Mouse (Mus musculus) brown adipose tissue, adult 24 weeks (tissue): ENCODE data around the gene Inca1. TPM values are rescaled to one million over a fixed set of nuclear protein-coding genes. Genes with fewer than 3 reads are reported as not detected.

Experiments used
- H3K27ac ChIP-seq: fragments of 200-500 bp; replicated peaks from 2 replicates; pipeline ENCODE4 v1.5.1; 2012; ENCODE audit warnings: low read depth, mild to moderate bottlenecking, low read length
- H3K4me1 ChIP-seq: fragments of 200-500 bp; 2 replicates; pipeline ENCODE4 v1.6.1; 2012; ENCODE audit warnings: low read length, mixed read lengths; ENCODE audit not compliant: control insufficient read depth, insufficient read depth, insufficient read length
- H3K4me3 ChIP-seq: fragments of 200-500 bp; 2 replicates; pipeline ENCODE4 v1.5.1; 2012; ENCODE audit warnings: low read depth, mild to moderate bottlenecking, low read length, moderate library complexity; ENCODE audit not compliant: insufficient read depth
- polyA plus RNA-seq: library from polyadenylated mRNA; stranded (reverse); fragments of >200 nt; gene quantifications from 2 replicates; pipeline ENCODE4 v1.2.4, GENCODE M21; 2012; ENCODE audit not compliant: missing spikeins, insufficient read depth, insufficient read length

Gene Inca1
- polyA plus RNA-seq, 1 experiment: 24.0 TPM

DNA sequence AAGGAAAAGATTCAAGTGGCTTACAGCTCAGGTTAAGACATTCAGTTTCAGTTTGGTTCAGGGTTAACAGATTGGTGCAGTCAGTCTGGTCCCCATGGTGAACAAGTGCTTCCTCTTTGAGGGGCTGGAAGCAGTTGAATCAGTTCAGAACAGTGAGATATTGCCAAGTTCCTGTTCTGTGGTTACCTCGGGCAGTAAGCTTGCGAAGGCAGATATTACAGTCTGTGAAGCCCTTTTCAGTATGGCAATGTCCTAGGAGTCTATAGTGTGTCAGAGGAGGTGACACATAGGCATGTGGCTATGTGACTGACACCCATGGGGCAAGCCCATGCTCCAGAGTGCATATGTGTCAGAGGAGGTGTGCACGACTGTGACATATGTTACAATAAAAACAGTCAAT lies 20.6 kb upstream of the Inca1 start:
- Histone ChIP-seq H3K4me1 (peaks cover 2% of the 10 kb centered on the region; the same call in 1 of the 2 replicates), H3K27ac (peak overlapping the region; percentile 22; the same call in 1 of the 2 replicates)

GRCm38 (mm10) chr11:70718481-70718880 lies 18.5 kb upstream of the Inca1 start:
- no peak overlapping the region for H3K27ac ChIP-seq
- no peak overlapping the region for H3K4me3 ChIP-seq
- peaks cover 2% of the 10 kb centered on the region; the same call in 1 of the 2 replicates for H3K4me1 ChIP-seq

More for the DNA sequence above, 20.6 kb upstream of the Inca1 start:
- no peak overlapping the region for H3K4me3 ChIP-seq

- no peak overlapping the region for H3K27ac ChIP-seq
- peaks cover 2% of the 10 kb centered on the region; the same call in 1 of the 2 replicates for H3K4me1 ChIP-seq
- no peak overlapping the region for H3K4me3 ChIP-seq
Observed at GRCm38 (mm10) chr11:70715832-70716231, 15.9 kb upstream of the Inca1 start.

GRCm38 (mm10) chr11:70713222-70713621 lies 13.3 kb upstream of the Inca1 start:
- peaks cover 2% of the 10 kb centered on the region; the same call in 1 of the 2 replicates for H3K4me1 ChIP-seq
- no peak overlapping the region for H3K4me3 ChIP-seq
- no peak overlapping the region for H3K27ac ChIP-seq

DNA sequence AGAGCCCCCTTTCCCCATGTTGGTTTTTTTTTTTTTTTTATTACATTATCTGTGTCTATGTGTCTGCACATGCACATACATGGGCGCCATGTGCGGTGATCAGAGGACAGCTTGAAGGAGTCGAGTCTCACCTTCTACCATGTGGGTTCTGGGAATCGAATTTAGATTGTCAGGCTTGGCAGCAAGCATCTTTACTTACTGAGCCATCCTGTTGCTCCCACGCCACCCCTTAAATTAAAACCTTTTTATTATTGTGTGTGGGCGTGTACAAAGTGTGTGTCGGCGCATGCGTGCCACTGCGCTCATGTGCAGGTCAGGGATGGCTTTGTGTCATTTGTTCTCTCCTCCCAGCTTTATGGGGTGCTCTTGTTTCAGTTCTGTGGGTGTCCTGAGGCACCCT lies 11.1 kb upstream of the Inca1 start:
- Histone ChIP-seq H3K4me3 (no peak overlapping the region), H3K27ac (no peak overlapping the region), H3K4me1 (peaks cover under 1% of the 10 kb centered on the region; the same call in 1 of the 2 replicates)

DNA sequence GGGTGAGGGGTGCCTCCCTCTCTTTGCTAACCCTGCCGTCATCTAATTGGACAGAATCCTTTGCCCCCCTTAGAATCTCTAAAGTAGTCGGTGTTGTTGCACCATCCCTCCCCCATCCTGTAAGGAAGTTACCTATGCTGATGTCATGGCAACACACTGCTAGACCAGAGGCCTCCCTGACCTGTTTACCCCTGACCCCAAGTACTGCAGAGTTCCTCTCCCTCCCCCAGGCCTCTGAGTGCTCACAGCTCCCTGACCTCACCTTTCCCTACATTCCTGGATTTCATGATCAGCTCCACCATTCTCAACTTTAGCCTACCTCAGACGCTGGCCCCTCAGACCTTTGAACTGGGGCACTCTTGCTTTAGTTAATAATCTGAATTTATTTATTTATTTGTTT lies 6.2 kb upstream of the Inca1 start:
- H3K27ac ChIP-seq: no peak overlapping the region
- peaks cover 11% of the 10 kb centered on the region for H3K4me1 ChIP-seq
- H3K4me3 ChIP-seq: no peak overlapping the region

- peak overlapping the region; percentile 75 for H3K4me3 ChIP-seq
- peak overlapping the region; percentile 93 for H3K27ac ChIP-seq
- H3K4me1 ChIP-seq: peaks cover 11% of the 10 kb centered on the region
Observed at GRCm38 (mm10) chr11:70702781-70703180, 2.8 kb upstream of the Inca1 start.

DNA sequence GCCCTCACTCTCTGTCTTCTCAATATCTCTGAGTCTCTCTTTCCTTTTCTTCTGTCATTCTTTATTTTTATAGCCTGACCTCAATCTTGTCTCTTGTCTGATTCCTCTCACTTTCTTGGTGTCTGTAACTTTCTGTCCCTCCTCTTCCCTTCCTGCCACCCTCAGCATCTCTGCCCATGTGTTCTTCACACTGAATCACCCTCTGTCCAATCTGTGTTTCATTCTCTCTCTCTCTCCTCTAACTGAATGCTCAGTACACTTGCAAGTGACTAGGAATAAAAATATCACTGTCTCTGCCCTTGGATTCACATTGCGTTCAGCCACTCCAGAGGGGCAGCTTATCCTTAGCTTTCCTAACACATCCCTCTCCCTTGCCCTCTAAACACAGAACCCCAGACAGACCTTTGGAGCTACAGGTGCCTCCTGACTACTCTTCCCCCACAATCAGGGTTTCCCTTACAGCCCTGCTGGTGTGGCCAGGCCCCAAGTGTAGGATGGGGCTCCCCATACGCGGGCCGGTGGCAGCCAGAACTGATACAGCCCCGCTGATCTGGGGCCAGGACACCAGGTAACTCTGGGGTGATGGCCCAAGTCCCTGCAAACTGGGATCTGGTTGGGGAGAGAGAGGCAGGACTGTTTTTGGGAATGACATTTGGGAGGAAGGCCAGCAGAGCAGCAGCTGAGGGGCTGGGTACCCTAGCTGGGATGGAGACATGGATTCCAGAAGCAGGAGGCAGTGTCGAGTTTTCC lies 2.2 kb upstream of the Inca1 start:
- Histone ChIP-seq H3K4me3 (peak overlapping the region; percentile 75), H3K4me1 (peaks cover 11% of the 10 kb centered on the region), H3K27ac (peak overlapping the region; percentile 93)

- H3K4me1 ChIP-seq: peaks cover 11% of the 10 kb centered on the region
- peak overlapping the region; percentile 75 for H3K4me3 ChIP-seq
Observed at GRCm38 (mm10) chr11:70701221-70701955, 1.4 kb upstream of the Inca1 start.

GRCm38 (mm10) chr11:70700613-70701012 lies 658 bp upstream of the Inca1 start:
- peak overlapping the region; percentile 93 for H3K27ac ChIP-seq
- H3K4me1 ChIP-seq: peaks cover 11% of the 10 kb centered on the region
- peak overlapping the region; percentile 75 for H3K4me3 ChIP-seq

More at GRCm38 (mm10) chr11:70701221-70701955, 1.4 kb upstream of the Inca1 start:
- H3K27ac ChIP-seq: peak overlapping the region; percentile 93

- Histone ChIP-seq H3K27ac (peak overlapping the region; percentile 89), H3K4me3 (peak overlapping the region; percentile 40), H3K4me1 (peaks cover 11% of the 10 kb centered on the region)
Observed at GRCm38 (mm10) chr11:70699051-70699450, 904 bp downstream of the Inca1 start.

- Histone ChIP-seq H3K4me3 (no peak overlapping the region), H3K27ac (no peak overlapping the region), H3K4me1 (peaks cover 2% of the 10 kb centered on the region; the same call in 1 of the 2 replicates)
Observed at GRCm38 (mm10) chr11:70697376-70697775, 2.6 kb downstream of the Inca1 start.

GRCm38 (mm10) chr11:70693504-70693903 lies 6.5 kb downstream of the Inca1 start:
- H3K27ac ChIP-seq: no peak overlapping the region
- no peak overlapping the region for H3K4me3 ChIP-seq
- peaks cover 3% of the 10 kb centered on the region; the same call in 1 of the 2 replicates for H3K4me1 ChIP-seq

DNA sequence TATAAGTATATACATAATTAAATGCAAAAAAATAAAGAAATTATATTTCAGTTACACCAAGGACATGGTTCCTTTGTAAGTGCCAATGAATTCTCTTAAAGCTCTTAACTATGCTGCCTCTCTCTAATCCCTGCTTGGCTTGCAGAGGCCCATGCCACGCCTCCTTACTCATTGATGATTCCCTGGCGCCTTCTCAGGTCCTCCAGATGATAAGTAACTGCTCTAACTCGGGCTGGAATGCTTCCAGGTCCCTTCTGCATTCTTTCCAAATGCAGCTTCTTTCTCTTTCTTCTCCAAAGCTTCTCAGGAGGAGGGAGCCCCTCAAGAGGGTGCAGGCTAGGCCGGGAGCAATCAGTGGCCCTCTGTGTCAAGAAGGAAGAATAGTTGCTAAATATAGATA lies 10.4 kb downstream of the Inca1 start:
- Histone ChIP-seq H3K27ac (no peak overlapping the region), H3K4me1 (peaks cover 4% of the 10 kb centered on the region; the same call in 1 of the 2 replicates), H3K4me3 (no peak overlapping the region)

DNA sequence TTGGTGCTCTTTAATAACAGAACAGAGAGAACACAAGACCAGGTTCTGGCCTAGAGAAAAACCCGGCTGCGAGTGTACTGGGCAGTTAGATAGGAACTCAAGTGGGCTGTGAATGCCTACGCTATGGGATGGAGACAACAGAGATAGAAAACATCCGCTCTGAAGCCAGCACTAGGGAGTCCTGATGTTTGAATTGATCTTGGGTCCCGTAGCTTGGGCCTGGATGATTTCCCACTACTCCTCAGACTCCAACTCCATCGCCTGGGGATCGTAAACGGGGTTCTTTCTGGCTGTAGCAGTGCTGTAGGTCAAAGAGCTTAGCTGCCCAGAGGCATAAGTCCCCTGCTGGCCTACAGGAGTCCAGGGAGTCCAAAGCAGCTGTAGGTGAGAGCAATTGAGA lies 11.6 kb downstream of the Inca1 start:
- Histone ChIP-seq H3K27ac (peak overlapping the region; percentile 90), H3K4me1 (peaks cover 4% of the 10 kb centered on the region; the same call in 1 of the 2 replicates), H3K4me3 (peak overlapping the region; percentile 80)
